Mouse (Mus musculus) T-helper 17 cell (primary cell): ENCODE data around the gene Kcnma1.

Source experiments
- in situ Hi-C, 2 experiments: fragments of 300-600 bp; cut with MboI, MseI; formaldehyde crosslinking; loops; 1 replicate in 1 of 2; 2 replicates in 1 of 2; pipeline ENCODE4 v1.15.1; 2025; ENCODE audit warnings: high pct_unique_total_duplicates in 2 of 2

The Kcnma1 gene

DNA sequence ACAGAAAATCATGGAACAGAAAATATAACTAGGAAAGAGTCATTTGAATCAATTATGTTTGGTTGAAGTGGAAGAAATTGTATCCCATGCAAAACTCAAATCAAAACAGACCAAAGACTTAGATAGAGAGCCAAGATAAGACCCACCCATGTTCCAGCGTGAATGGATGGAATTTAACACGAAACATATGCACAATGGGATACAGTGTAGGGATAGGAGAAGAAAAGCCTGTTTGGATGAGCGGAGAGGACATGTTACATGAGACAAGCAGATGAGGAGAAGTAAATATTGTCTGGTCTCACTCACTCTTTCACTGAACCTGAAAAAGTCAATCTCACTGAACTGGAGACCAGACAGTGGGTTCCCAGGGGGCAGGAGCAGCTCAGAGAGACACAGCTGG, 463.8 kb downstream of the Kcnma1 start:
- in situ Hi-C loops, result loop anchor here in 1 of 2 experiments (10.0 kb wide), 1 partner anchor 1774 kb away; no protein-coding TSS in a partner anchor

DNA sequence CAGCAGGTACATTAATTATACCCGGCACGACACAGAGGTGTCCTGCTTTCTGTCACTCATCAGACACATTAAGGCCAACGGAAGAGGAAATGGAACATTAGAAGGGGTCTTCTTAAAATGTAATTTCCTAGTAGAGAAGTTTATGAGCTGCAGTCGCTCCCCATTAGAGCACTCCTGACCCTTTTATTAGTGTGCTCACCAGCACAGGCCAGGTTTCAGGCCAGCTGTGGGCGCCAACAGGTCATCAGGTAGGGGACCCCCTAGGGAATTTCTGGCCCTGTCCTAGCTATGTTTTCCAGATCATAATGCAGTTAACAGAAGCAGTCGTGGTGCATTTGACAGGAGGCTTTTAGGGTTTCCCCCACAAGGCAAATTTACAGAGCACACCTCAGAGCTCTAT, 472.2 kb downstream of the Kcnma1 start:
- in situ Hi-C loops, result no loop called here

DNA sequence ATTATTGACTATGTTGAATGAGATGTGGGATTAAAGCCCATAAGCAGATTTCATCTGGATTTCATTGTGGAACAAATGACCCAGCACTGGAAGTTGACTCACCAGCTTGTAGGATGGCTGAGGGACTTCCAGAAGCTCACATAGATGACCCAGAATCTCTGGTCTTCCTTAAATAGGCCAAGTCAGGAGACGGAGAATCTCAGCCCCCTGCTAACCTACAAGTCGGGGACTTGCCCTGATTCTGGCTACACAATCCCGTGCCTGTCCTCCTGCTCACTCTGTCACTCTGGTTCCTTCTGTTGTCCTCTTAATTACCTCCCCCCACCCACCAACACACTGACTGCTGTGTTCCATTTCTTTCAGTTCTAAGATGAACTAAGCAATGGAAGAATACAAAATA, 474.7 kb downstream of the Kcnma1 start:
- in situ Hi-C loops, result no loop called here

DNA sequence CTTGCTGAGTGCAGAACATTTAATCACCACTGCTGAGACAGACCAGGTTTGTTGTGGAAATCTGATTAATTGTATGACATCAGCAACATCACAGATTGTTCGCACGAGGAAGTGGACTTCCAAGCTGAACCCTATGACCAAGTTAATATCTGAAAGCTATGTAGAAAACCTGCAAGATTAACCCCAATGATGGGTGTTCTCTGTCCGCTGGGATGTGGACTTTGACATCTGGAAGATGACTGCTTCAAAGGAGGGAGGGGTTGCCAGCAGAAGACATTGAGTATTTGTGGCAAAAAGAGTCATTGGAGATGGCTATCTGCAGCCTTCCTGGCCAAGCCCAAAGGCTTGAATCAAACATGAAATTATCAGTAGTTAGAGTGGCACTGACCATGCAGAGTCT, 480.9 kb downstream of the Kcnma1 start:
- in situ Hi-C loops, result loop anchor here in 1 of 2 experiments (5.0 kb wide), 2 partner anchors 271 to 356 kb away; no protein-coding TSS in a partner anchor

DNA sequence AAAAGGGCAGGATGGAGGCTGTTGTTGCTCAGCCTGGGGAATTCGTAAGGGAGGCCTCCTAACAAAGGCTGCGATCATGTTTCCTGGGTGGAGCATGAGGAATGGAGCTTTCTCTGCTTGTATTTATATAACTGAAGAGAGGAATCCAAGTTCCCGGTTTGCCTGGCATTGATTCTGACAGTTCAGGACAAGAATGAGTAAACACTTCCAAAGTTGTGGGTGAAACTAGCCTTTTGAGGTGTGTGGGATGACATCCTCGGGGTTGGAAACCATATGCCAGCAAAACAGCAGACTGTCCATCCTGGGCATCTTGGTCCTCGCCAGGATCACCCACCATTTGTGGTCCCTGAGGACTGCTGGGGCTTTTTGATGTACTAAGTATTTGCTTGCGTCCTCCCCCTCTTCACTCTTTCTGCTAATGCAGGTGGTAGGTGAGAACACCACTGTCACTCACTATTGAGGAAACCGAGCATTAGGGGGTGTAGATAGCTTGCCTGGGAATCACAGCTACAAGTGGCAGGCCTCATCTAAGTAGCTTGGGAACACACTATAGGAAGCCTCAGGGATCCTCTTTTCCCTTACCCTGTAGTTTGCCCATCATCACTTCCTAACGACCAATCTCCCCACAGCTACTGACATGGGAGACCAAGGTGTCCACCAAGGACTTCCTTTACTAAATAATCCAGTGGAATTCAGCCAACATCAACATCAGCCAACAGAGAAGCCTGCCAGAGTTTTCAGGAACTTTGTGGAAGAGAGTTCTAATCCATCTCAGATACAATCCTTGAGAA, 482.4 kb downstream of the Kcnma1 start:
- in situ Hi-C loops, result loop anchor here in 1 of 2 experiments (5.0 kb wide), 2 partner anchors 270 to 355 kb away; no protein-coding TSS in a partner anchor

DNA sequence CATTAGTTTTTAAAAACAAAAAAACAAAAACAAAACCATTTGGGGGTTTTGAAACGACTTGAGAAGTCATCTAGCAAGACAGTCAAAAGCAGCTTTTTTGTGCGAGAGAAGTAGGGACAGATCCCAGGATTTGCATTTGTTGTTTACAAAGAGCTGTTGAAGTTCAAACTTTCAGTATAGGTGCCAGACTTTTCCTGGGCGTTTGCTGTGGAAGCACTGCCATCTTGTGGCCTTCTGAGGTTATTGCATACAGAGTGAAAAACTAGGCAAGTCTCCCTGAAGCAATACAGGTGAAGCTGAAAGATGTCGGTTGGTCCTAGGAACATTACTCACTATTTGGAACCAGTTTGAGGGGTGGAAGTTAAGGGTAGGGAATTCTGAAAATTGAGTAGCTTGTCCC, 484.6 kb downstream of the Kcnma1 start:
- in situ Hi-C loops, result loop anchor here in 1 of 2 experiments (5.0 kb wide), 2 partner anchors 267 to 352 kb away; no protein-coding TSS in a partner anchor

DNA sequence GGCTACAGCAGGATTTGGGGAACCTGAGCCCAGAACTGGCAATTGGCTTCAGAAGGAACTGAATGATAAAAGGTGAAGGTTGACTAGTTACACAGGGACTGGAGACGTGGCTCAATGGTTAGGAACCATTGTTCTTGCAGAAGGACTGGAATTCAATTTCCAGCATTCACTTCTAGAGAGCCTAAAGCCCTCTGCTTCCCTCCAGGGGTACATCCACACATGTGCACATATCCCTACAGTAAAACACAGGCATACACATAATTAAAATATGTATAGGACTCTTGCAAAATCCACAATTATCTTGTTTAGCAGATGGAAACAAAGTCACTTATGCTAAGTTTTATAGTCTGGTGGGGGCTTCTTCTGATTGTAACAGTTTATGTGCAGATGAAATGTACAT, 485.1 kb downstream of the Kcnma1 start:
- in situ Hi-C loops, result no loop called here

DNA sequence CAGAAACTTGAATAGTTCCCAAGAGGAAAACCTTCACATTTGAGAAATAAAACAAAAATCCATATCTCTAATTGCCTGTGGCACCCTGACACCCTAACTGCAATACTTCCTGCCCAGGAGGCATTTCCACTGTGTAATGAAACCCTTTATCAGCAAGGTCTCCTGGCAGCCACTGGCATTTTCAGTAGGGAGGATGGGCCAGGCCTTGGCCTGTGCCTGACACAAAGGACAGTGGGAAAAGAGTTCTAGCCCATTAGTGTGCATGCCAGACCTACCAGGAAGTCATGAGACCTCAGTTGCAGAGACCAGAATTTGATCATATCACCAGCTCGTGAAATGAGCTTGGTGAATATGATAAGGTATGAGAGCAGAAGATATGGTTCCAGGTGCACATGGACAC, 488.4 kb downstream of the Kcnma1 start:
- in situ Hi-C loops, result no loop called here

DNA sequence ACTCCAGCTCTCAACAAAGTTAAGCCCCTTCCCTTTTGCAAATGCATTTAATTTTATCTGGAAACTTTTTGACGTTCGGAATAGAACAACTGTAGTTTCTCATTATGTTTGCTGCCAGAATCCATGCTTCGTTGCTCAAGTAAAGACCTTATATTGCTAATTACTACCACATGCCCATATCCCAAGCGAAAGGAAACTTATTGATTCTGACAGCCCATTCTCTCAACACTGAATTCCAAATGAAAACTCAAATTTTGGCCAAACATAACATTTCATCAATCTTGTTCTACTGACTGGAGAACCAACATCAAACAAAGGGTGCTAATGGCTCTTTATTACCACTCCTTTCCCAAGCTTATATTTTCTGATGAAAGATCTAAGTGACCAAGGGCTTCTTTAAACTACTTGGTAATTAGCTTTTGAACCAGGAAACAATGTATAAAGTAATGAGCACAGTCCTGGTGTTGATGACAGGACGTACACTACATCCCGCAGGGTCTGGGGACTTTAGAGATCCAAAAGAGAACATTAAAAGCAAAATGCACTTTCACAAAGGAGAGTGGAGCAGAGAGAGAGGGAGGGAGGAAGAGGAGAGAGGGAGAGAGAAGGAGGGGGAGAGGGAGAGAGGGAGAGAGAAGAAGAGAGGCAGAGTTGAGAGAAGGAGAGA, 490.3 kb downstream of the Kcnma1 start:
- in situ Hi-C loops, result no loop called here

DNA sequence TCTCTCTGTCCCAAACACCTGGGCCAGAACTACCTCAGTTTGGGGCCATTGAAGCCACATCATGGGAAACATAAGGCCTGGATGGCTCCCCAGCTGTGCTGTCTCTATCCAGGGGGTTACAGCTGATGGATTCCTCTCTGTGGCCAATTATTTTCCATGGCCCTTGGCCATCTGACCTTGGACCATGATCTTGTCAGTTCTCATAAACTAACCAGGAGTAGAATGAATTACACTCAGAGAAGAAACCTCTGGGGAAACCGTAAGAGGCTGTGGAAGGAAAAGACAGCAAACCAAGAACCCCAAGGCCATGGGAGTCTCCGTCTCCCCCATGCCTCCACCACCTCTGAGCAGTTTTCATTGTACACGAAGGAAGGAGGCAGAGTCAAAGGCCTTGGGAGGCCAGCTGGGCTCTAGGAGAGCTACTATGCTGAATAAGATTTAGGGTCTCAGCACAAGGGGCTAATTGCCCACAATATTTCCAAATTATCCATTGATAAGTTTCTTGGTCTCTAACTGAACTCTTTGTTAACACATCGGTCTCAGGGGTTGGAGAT, 491.6 kb downstream of the Kcnma1 start:
- in situ Hi-C loops, result no loop called here

DNA sequence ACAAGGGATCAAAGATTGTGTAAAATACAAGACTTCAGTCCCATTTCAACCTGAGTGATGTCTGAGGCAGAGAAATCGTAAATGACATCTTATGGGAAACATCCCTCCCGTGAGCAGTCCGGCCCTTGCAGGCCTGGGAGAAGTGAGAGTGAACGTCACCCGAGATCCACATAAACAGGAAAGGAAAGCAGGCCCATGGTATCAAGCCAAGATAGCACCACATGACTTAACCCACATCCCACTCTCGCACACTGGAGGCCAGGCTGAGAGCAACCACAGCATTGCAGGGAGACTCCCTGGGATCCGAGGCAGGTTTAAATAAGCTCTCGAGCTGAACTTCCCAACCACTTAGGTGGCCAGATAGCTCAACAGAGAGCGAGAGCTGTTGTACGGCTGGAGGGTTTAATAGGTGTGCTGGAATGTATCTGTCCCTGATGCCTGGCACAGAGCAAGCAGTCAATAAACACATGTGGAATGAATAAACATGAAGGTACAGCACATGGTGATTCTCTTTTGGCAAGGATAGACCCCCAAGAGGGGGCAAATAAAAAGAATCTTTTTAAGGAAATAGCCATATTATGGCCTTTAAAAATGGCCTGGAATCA, 493.1 kb downstream of the Kcnma1 start:
- in situ Hi-C loops, result no loop called here

DNA sequence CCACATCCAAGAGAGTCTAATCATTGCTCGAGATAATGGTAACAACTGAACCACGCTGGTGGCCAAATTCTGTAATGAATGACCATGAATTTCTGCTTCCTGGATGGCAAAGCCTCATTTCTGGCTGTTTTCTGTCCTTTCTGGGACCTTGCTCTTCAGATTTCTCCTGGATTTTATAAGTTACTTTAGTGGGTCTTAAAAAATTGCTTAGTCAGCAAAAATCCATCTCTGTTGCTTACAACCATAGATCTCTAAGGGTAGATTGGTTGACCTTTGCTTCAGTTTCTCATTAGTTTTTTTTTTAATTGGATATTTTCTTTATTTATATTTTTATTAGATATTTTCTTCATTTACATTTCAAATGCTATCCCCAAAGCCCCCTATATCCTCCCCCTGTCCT, 496.9 kb downstream of the Kcnma1 start:
- in situ Hi-C loops, result loop anchor here in 1 of 2 experiments (10.0 kb wide), 1 partner anchor 473 kb away; no protein-coding TSS in a partner anchor

DNA sequence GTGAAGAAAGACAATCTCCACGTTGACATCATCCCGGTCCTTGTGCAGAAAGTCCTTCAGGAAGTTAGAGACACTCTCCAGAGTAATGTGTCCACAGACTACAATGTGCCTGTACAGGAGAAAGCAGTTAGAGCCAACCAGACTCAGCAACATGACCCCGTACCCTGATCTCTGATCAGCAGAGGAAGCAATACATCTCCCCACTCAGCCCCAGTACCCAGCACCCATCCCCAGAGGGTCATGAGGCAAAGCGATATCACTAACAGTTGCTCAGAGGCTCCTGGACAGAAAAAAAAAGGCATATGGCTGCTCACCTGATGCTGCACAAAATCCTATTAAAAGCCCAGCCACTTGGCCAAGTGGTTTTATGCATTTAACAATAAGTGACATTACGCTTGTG, 504.5 kb downstream of the Kcnma1 start:
- in situ Hi-C loops, result loop anchor here in 1 of 2 experiments (10.0 kb wide), 1 partner anchor 465 kb away; no protein-coding TSS in a partner anchor

DNA sequence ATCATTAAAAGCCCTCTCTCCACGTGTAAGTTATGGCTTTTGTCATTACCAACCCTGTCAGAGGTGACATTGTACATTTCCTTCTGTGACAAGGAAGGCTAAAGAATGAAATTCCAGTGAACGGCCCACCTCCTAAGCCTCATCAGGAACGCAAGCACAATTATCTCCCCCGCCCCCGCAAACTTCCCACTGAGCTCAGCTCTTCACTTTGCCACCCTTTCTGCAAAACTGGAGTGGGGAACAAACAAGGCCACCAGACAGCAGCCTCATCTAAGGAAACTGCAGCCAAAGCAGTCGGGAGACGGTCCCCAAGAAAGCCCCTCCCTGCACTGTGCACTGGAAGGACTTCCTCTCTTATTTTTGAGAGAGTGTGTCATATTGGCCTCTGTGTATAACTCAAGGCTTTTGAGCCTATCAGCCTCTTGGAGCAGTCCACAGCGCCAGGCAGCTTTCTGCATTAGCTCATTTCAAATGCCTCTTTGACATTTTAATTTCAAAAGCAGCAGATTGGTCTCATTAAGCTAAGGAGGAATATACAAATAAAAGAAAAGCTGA, 512.0 kb downstream of the Kcnma1 start:
- in situ Hi-C loops, result no loop called here

DNA sequence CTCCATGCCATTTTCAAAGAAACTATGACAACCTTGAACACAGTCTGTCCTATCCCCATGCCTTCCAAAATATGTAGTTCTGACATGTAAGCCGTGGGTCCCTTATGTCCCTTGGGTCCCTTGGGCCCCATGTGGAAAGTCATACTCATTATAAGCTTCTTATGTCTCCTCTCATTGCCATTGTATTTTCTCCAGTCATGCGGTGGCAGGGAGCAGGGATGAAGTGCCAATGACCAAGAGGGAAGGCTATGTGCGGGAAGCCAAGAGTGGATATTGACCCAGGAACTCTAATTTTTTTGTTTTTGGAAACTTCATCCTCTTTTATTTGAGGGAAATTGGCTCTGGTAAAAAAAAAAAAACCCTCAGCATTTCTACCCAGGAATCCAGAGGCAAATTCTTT, 517.5 kb downstream of the Kcnma1 start:
- in situ Hi-C loops, result no loop called here

DNA sequence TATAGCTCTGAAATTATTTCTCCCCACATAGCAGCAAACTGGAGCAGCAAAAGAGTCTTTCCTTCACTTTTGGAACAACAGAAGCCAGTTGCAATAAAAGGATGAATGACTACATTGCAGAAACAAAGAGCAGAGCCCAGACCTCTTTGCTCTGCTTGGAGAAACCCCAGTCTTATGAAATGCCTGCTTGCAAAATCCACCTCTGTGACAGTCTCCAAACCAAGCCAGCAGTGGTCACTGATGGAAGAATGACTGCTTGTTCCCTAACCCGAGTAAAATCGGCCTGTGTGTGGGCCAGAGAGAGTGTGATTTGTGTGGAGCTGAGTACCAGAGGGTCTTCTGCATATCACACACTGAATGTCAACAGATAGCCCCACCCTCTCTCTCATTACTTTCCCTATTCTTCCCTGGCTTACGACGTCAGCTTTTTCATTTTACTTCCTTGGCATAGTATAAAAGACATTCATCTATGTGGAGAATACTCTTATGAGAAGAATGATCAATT, 518.0 kb downstream of the Kcnma1 start:
- in situ Hi-C loops, result no loop called here

DNA sequence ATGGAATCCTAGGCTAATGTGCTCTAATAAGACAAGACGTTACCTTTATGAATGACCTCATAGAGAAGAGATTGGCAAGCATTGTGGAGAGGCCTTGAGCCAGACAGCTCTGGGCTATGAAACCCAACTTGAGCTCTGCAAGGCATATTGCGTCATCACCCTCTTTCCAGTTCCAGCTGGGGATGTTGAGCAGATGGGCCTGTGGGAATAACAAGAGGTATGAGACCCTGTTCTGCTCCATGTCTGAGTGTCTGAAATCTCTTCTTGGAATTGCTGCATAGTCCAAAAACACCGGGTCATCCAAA, 519.8 kb downstream of the Kcnma1 start:
- in situ Hi-C loops, result no loop called here

DNA sequence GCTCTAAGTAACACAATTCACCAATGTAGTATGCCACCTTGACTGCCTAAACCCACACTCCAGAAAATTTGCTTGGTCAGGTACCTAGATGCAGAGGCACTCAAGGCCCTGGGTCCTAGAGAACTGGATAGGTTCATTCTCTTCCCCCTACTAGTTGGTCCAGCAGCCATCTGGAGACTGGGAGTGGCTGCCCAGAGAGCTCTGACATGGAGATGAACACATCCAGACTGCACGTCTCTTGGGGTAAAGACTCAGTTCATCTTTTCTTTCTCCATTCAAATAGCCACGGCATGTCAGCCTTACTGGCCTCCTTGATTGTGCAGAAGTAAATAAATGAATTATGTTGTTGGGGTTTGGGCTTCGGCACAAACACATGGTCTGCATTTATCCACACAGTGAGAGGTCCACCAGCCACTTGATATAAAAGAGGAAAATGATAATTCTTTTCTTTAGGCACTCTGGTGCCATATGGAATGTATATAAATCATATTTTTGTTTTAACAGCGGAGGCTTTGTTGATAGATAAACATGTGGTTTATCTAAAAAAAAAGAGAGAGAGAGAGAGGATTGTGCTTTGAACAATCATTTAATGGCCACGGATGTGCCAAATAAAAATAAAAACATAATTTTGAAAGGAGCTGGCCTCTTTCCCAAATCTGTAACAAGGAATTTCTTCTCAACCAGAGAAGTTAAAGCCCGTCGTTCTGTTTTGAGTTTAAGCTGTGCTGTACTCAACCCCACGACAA, 520.4 kb downstream of the Kcnma1 start:
- in situ Hi-C loops, result no loop called here

DNA sequence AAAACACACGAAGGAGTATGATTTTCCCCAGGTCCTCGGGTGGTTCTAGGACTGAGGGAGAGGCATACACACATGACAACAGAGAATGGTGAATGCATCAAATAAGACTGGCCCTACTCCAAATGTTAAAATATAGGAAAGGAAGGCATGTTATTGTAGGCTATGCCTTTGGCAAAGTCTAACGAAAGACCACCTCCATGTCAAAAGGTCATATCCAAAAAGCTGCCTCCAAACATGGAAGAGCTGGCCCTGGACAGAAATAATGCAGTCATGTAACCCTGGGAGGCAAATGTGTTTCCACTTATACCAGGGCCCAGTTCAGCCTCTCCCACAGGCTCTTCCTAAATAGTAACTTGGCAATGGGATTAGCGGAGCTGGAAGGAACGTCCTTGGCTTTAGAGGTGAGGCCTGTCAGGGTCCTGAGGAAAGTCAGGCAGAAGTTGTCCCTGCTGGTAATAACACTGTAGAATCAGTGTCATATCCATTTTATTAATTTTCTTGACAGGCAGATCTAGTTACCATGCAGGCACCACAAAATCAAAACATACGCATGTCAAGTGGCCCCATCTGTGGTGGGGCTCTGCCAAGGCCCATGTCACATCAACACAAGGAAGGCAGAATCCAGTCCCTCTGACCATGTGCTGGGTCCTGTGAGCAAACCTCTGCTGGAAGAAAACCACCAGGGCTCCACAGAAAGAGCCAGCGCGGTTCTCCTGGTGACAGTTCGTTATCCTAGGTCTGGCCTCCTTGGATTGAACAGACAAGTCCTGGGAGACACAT, 521.5 kb downstream of the Kcnma1 start:
- in situ Hi-C loops, result no loop called here

DNA sequence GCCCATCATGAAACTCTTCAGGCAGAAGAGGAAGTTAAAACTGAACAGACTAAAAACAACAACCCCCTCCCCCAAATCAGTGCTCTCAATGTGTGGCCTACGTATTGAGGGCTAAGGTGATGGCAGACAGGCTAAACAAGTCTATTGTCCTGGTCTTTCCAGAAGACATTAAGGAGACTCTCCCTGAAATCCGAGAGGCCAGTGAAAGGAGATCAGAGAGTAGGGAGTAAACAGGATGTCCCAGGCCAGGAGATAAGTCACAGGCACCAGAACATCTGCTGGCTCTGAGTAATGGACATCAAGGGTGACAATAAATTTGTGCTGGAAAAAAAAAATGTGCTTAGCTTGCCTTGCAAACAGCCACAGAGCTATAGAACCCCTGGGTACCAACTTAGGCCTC, 522.9 kb downstream of the Kcnma1 start:
- in situ Hi-C loops, result no loop called here
